Mouse (Mus musculus) left cerebral cortex, adult 8-10 months (tissue): ENCODE results near the gene R3hdm4. TPM values are rescaled to one million over a fixed set of nuclear protein-coding genes. Genes with fewer than 3 reads are reported as not detected.
"Not testable (repeated sequence)": the region's sequence is repeated elsewhere in the genome, so short reads cannot be mapped to it uniquely, and the experiment has no call there.

Experiments used
- DNase-seq, 2 experiments: peaks; one replicate each; pipeline ENCODE4 v3.0.0; 2022; ENCODE audit warnings: low spot score in 2 of 2
- total RNA-seq, 4 experiments: library from RNA; stranded (reverse); gene quantifications; 2 replicates each; pipeline ENCODE4 v1.2.4; 2022

Gene R3hdm4
- total RNA-seq, 4 experiments from 2014 or later, result 312 to 357 (median 346) TPM

DNA sequence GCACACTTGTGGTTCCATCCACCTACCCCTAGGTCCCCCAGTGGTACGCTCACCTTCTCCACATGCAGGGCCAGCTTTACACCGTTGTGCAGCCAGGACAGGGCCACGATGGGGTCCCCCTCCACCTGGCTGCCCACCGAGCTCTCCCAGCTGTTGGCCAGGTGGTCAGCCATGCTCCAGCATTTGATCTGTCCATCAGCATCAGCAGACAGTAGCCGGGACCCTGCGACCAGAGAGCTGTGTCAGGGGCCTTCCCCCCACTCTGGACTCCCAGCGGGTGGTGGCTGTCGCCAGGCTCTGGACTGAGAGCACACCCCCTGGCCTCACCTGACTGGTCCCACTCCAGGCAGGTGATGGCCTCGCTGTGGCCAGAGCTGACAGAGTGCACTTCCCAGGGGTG is 14.3 kb downstream of the R3hdm4 start:
- no peak for DNase-seq

- DNase-seq, result peak in 1 of 2 experiments; percentile 93
Observed at GRCm38 (mm10) chr10:79900951-79901410, 20.0 kb downstream of the R3hdm4 start.

DNA sequence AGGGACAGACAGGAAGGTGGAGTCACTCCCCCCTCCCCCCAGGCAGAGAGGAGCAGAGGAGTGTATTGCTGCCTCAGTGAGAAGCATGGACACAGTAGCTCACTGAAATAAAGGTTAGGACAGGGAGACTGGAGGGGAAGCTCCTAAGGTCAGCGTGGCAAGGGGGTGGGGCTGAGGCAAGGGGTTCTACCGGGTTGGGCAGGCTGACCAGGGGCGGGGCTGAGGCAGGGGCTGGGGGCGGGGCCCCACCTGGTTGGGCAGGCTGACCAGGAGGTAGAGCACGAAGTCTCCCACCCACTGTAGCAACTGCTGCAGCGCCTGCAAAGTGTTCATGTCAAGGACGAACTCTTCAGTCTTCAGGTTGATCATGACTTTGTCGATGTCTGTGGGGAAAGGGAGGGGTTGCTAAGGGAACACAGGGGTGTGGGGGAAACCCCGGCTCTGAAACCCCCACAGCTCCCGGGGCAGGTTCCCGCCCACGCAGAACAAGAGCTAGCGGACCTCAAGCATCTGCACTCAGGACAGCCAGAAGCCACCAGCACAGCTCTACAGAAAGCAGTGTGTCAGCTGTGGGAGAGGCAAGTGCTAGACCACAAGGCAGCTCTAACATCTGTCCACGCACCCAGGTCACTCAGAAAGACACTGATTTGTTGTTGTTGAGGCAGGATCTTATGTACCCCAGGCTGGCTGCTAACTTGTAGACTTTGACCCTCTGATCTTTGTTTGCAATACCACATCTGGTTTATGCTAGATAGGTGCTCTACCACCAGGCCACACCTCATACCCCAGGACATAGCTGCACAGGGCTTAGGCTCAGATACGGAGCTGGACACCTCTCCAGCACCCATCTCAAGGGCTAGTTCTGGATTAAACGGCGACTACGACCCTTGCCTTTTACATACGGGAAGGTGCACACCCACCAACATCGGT is 23.4 kb downstream of the R3hdm4 start:
- DNase-seq, result no peak

DNA sequence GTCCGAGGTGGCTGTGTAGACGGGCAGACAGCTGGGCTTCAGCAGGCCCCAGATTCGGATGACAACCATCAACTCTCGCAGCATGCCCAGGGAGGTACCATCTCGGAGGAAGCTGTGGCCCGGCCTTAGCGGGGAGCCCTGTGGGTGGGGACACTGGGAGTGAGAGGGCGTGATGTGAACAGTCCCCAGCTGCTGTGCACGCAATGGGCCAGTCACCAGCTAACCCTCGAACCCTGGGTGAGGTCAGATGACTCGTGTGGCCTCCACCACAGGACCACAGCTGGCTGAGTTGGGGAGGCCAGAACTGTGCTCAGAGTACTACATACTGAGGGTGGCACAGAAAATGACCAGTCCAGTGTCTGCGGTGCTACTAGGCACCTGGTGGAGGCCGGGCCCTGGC is 24.2 kb downstream of the R3hdm4 start:
- DNase-seq, result no peak

- DNase-seq, result no peak
Observed at GRCm38 (mm10) chr10:79896306-79896705, 24.7 kb downstream of the R3hdm4 start.

- DNase-seq, result peak; percentile 58 to 72
Observed at GRCm38 (mm10) chr10:79892451-79893118, 28.4 kb downstream of the R3hdm4 start.

- DNase-seq, result no peak
Observed at GRCm38 (mm10) chr10:79890670-79891069, 30.3 kb downstream of the R3hdm4 start, which contains the start of gene Cfd. Gene Cfd, plus strand, starts transcription at chr10:79890853.

DNA sequence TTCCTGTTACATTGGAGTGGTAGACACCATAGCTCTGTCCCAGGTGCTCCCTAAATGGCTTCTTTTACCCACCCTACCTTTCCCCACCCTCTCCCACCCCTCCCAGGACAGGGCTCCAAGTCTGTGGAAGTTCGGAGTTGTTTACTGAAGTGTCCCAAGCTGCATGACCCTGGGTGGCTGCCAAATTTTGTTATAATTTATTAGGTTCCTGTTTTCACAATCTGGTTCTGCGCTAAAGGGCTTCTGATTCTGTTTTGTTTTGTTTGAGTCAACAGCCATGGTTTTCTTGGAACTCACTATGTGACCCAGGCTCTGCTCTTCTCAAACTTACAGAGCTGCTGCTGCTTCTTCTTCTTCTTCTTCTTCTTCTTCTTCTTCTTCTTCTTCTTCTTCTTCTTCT is 31.6 kb downstream of the R3hdm4 start:
- DNase-seq, result no peak

GRCm38 (mm10) chr10:79886611-79887010 is 34.4 kb downstream of the R3hdm4 start:
- DNase-seq, result no peak

GRCm38 (mm10) chr10:79886054-79886453 is 35.0 kb downstream of the R3hdm4 start, which contains the start of gene Elane:
Gene Elane, plus strand, starts transcription at chr10:79886247.
- DNase-seq, result no peak

GRCm38 (mm10) chr10:79884938-79885337 is 36.1 kb downstream of the R3hdm4 start:
- DNase-seq, result not testable (repeated sequence)

- no peak for DNase-seq
Observed at GRCm38 (mm10) chr10:79884446-79884845, 36.6 kb downstream of the R3hdm4 start.

DNA sequence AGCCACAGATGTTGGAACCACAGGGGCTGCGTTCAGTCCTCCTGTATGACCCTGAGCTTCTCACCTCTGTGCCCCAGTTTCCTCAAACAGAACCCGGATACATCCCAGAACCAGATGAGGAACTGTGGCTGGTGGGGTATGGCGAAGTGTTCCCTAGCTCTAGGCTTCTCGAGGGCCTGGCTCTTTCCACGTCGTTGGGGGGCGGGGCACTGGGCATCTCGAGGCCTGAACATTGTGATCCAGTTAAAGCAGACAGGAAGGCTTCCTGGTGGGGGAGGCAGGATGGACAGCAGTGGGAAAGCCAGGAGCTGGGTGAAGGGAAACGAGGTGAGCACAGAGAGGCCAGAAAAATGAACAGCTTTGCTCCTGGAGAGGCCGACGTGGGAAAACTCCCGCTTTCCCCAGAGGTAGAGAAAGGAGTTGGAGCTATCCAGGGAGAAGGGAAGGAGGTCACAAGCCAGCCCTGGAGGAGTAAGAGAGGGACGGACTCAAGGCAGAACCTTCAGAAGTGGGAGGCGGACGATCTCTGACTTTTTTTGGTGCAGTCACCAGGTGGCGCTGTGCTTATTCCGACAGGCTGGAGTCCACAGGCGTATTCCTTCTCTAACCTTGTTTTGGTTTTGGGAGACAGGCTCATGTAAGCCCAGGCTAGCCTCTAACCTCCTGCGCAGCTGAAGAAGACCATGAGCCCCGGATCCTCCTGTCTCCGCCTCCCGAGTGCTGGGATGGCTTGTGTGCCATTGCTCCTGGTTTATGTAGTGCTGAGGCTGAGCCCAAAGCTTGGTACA is 37.5 kb downstream of the R3hdm4 start:
- peak in 1 of 2 experiments; percentile 68 for DNase-seq

GRCm38 (mm10) chr10:79881981-79882380 is 39.0 kb downstream of the R3hdm4 start:
- DNase-seq, result no peak

GRCm38 (mm10) chr10:79880721-79881120 is 40.3 kb downstream of the R3hdm4 start:
- DNase-seq, result no peak

DNA sequence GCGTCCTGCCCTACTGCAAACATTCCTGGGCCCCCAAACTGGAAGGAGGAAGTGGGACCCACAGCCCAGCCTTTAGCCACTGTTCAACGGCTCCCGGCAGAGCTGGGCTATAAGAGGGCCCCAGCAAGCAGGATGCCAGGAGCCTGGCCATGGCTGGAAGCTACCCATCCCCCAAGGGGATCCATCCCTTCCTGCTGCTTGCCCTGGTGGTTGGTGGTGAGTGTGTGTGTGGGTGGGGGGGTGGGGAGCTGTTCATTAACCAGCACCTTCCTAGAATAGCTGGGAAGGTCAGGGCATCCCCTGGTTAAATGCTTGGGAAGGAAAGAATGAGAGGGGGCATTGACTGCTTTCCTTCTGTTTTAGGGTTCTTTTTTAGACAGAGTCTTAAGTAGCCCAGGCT is 41.5 kb downstream of the R3hdm4 start:
- DNase-seq, result no peak

GRCm38 (mm10) chr10:79877757-79878156 is 43.3 kb downstream of the R3hdm4 start:
- DNase-seq, result no peak

DNA sequence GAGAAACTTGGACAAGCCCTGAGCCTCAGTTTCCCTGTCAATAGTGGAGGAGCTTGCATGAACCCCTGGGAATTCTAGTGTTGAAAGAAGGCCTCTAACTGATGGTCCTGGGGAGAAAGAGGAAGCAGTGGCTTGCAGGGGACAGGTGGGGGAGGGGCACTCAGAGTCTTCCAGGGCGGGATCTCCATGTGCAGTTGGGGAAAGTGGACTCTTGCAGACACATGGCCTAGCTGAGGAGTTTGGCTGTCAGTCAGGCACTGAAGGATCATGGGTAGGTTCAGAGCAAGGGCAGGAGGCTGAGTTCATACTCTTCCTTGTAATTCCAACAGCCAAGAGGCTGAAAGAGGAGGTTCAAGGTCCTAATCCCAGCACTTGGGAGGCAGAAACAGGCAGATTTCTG is 43.8 kb downstream of the R3hdm4 start:
- DNase-seq, result no peak

- no peak for DNase-seq
Observed at GRCm38 (mm10) chr10:79874290-79874862, 46.6 kb downstream of the R3hdm4 start, which contains the start of the genes Prtn3 and Plppr3. Gene Prtn3, plus strand, starts transcription at chr10:79874476. Gene Plppr3, minus strand, starts transcription at chr10:79874634.

- DNase-seq, result no peak
Observed at GRCm38 (mm10) chr10:79873715-79874289, 47.2 kb downstream of the R3hdm4 start.

- no peak for DNase-seq
Observed at GRCm38 (mm10) chr10:79873313-79873712, 47.7 kb downstream of the R3hdm4 start.
